Mouse (Mus musculus) myocyte (in vitro differentiated cells): ENCODE results near the gene Pim1. TPM values are rescaled to one million over a fixed set of nuclear protein-coding genes. Genes with fewer than 3 reads are reported as not detected.

Experiments
- H3K27me3 ChIP-seq: one replicate; pipeline ENCODE4 v1.6.1; 2011; ENCODE audit not compliant: control insufficient read depth, insufficient read depth, insufficient read length
- H3K36me3 ChIP-seq: one replicate; pipeline ENCODE4 v1.6.1; 2011; ENCODE audit not compliant: control insufficient read depth, insufficient read depth
- H3K4me2 ChIP-seq: one replicate; pipeline ENCODE4 v1.6.1; 2011; ENCODE audit warnings: low read depth, control low read depth
- H3K4me3 ChIP-seq: one replicate; pipeline ENCODE4 v1.5.1; 2011; ENCODE audit warnings: mild to moderate bottlenecking, control low read depth, moderate library complexity
- H3K79me2 ChIP-seq: one replicate; pipeline ENCODE4 v1.6.1; 2011; ENCODE audit not compliant: control insufficient read depth, insufficient read depth
- H3ac ChIP-seq: one replicate; pipeline ENCODE4 v1.6.1; 2011; ENCODE audit not compliant: control insufficient read depth, insufficient read length
- CEBPB ChIP-seq: IDR thresholded peaks from 2 replicates; pipeline ENCODE4 v1.6.1; 2011; ENCODE audit warnings: mild to moderate bottlenecking, moderate library complexity; ENCODE audit not compliant: poor library complexity, insufficient read depth, severe bottlenecking
- E2F4 ChIP-seq: IDR thresholded peaks from one replicate; pipeline ENCODE4 v1.6.1; 2011; ENCODE audit warnings: mild to moderate bottlenecking, control low read depth, moderate library complexity; ENCODE audit not compliant: insufficient read depth
- MAX ChIP-seq: IDR thresholded peaks from one replicate; pipeline ENCODE4 v1.6.1; 2011; ENCODE audit warnings: low read depth, mild to moderate bottlenecking, control low read depth
- MYOD1 ChIP-seq, 3 experiments: IDR thresholded peaks; one replicate each; pipeline ENCODE4 v1.6.1; 2011; ENCODE audit warnings: control low read depth in 2 of 3, low read depth in 2 of 3, mild to moderate bottlenecking in 2 of 3, moderate library complexity in 1 of 3; ENCODE audit not compliant: insufficient read length in 2 of 3, control insufficient read depth in 1 of 3
- MYOG ChIP-seq, 3 experiments: IDR thresholded peaks; one replicate each; pipeline ENCODE4 v1.6.1; 2011; ENCODE audit warnings: control low read depth in 2 of 3, low read depth in 2 of 3, mild to moderate bottlenecking in 2 of 3; ENCODE audit not compliant: insufficient read length in 2 of 3, control insufficient read depth in 1 of 3, insufficient read depth in 1 of 3
- POLR2A ChIP-seq: IDR thresholded peaks from one replicate; pipeline ENCODE4 v1.6.1; 2011; ENCODE audit warnings: low read depth, mild to moderate bottlenecking, control low read depth, moderate library complexity; ENCODE audit not compliant: insufficient read length
- POLR2AphosphoS2 ChIP-seq: IDR thresholded peaks from one replicate; pipeline ENCODE4 v1.6.1; 2011; ENCODE audit warnings: low read depth, control low read depth; ENCODE audit not compliant: insufficient read length
- REST ChIP-seq: IDR thresholded peaks from one replicate; pipeline ENCODE4 v1.6.1; 2011; ENCODE audit warnings: mild to moderate bottlenecking, control low read depth, moderate library complexity; ENCODE audit not compliant: insufficient read depth, insufficient read length
- SRF ChIP-seq: IDR thresholded peaks from one replicate; pipeline ENCODE4 v1.6.1; 2011; ENCODE audit warnings: low read depth; ENCODE audit not compliant: control insufficient read depth, insufficient read length
- TCF12 ChIP-seq: IDR thresholded peaks from one replicate; pipeline ENCODE4 v1.6.1; 2011; ENCODE audit warnings: mild to moderate bottlenecking, control low read depth; ENCODE audit not compliant: poor library complexity, insufficient read depth, severe bottlenecking
- TCF3 ChIP-seq: IDR thresholded peaks from one replicate; pipeline ENCODE4 v1.6.1; 2011; ENCODE audit warnings: low read depth, control low read depth; ENCODE audit not compliant: insufficient read length
- USF1 ChIP-seq: IDR thresholded peaks from one replicate; pipeline ENCODE4 v1.6.1; 2011; ENCODE audit warnings: low read depth, mild to moderate bottlenecking, control low read depth, moderate library complexity
- polyA plus RNA-seq: library from polyadenylated mRNA; unstranded; fragments of >200 nt; fragmentation: generic; extraction: Trizol; gene quantifications from one replicate; pipeline ENCODE4 v1.2.1, GENCODE M21; 2012; ENCODE audit warnings: missing spikeins

Pim1 gene
- polyA plus RNA-seq, 1 experiment, result 16.3 TPM

- TF ChIP-seq E2F4 (no peak), POLR2A (no peak), USF1 (no peak), CEBPB (no peak), TCF12 (no peak), POLR2AphosphoS2 (no peak)
- Histone ChIP-seq H3K4me2 (no peak overlapping the region), H3K79me2 (no peaks in the 10 kb centered on the region), H3ac (no peak overlapping the region), H3K27me3 (no peaks in the 10 kb centered on the region), H3K4me3 (no peak overlapping the region), H3K36me3 (no peaks in the 10 kb centered on the region)
Measured at GRCm38 (mm10) chr17:29499511-29499910, 9.0 kb downstream of the Pim1 start.

DNA sequence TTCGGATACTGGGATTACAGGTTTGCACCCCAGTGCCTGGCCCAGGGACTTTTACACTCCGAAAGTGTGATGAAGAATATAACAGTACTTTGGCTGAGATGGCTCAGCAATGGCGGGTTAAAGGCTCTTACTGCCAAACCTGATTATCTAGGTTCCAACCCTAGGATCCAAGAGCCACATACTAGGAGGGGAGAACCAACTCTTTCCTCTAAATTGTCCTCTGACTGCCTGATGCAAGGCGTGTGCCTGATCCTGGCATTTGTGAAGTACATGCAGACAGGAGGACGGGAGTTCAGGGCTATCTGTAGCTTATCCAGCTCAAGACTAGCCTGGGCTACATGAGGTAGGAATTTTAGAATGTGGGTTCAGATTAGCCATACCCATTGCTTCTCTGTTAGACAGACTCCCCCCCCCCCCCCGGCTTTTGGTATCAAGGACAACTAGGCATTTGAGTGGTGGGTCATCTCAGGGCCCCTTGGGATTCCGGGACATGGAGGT, 9.7 kb downstream of the Pim1 start:
- no peaks in the 10 kb centered on the region for H3K79me2 ChIP-seq
- H3K4me3 ChIP-seq, result no peak overlapping the region
- H3ac ChIP-seq, result no peak overlapping the region
- TF ChIP-seq E2F4 (no peak), SRF (no peak), REST (no peak), POLR2AphosphoS2 (no peak), CEBPB (no peak), USF1 (no peak), MYOD1 (IDR thresholded peaks at IDR 0.05; ENCODE audit: control insufficient read depth in 1 of 3, insufficient read length in 2 of 3, low read depth in 2 of 3) (no peak), TCF3 (no peak), MAX (no peak), MYOG (IDR thresholded peaks at IDR 0.05; ENCODE audit: control insufficient read depth in 1 of 3, insufficient read depth in 1 of 3, insufficient read length in 2 of 3, low read depth in 2 of 3) (no peak), TCF12 (no peak), POLR2A (no peak)
- H3K36me3 ChIP-seq, result no peaks in the 10 kb centered on the region
- no peak overlapping the region for H3K4me2 ChIP-seq
- no peaks in the 10 kb centered on the region for H3K27me3 ChIP-seq

DNA sequence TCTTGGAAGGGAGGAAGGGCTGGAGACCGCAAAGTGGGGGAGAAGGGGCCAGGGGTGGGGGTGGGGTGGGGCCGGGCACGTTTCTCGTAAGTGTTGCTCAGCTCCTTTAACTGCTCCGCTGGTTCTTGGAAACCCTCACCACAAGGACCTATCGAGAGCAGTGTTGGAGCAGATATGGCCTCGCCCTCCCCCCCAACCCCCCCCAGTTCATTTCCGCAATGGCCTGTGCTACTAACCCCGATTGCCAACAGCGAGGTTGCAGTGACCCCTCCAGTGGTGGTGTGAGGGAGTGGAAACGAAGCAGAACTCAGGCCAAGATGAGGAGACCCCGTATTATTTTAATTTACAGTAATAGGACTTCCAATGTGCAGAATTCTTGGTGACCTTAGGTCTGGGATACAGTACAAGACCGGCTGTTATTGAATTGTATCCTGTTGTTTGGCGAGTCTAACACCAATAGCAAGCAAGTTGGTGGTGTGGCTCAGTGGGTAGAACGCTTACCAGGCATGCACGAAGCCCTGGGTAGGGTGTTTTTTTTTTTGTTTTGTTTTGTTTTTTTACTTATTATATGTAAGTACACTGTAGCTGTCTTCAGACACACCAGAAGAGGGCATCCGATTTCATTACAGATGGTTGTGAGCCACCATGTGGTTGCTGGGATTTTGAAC, 10.4 kb downstream of the Pim1 start:
- no peak overlapping the region for H3ac ChIP-seq
- H3K4me2 ChIP-seq, result no peak overlapping the region
- no peak overlapping the region for H3K4me3 ChIP-seq
- no peaks in the 10 kb centered on the region for H3K79me2 ChIP-seq
- H3K27me3 ChIP-seq, result no peaks in the 10 kb centered on the region
- TF ChIP-seq POLR2AphosphoS2 (no peak), USF1 (no peak), E2F4 (no peak), MYOG (IDR thresholded peaks at IDR 0.05; ENCODE audit: control insufficient read depth in 1 of 3, insufficient read depth in 1 of 3, insufficient read length in 2 of 3, low read depth in 2 of 3) (no peak), POLR2A (no peak), CEBPB (no peak), SRF (no peak), TCF3 (no peak), REST (no peak), MYOD1 (IDR thresholded peaks at IDR 0.05; ENCODE audit: control insufficient read depth in 1 of 3, insufficient read length in 2 of 3, low read depth in 2 of 3) (no peak), MAX (no peak), TCF12 (no peak)
- H3K36me3 ChIP-seq, result no peaks in the 10 kb centered on the region

DNA sequence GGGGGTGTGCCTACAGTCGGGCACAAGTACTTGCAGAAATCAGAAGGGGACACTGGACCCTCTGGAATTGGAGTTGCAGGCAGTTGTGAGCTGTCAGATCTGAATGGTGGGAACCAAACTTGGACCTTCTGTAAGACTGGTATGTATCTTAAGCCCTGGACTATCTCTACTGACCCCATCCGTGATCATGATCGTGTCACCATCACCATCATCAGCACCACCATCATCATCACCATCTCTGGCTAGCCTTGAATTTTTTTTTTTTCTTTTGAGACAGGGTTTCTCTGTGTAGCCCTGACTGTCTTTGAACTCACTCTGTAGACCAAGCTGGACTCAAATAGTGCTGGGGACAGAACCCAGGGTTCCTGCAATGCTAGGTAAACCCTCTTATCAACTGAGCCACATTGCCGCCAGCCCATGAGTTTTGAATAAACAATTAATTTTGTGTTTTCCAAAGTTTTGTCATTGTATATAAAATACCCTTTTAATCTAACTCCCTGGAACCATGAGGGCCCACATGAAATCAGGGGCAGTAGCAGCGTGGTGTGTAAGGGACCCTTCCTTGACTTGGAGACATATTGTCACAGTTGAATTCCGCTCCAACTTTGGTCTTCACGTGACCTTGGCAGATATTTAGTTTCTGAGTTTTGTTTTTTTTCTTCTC, 11.6 kb downstream of the Pim1 start:
- TF ChIP-seq POLR2A (no peak), REST (no peak), USF1 (no peak), TCF12 (no peak), CEBPB (no peak), TCF3 (no peak), MAX (no peak), MYOD1 (IDR thresholded peaks at IDR 0.05; ENCODE audit: control insufficient read depth in 1 of 3, insufficient read length in 2 of 3, low read depth in 2 of 3) (no peak), SRF (no peak), MYOG (IDR thresholded peaks at IDR 0.05; ENCODE audit: control insufficient read depth in 1 of 3, insufficient read depth in 1 of 3, insufficient read length in 2 of 3, low read depth in 2 of 3) (no peak), E2F4 (no peak), POLR2AphosphoS2 (no peak)
- Histone ChIP-seq H3K36me3 (no peaks in the 10 kb centered on the region), H3K79me2 (no peaks in the 10 kb centered on the region), H3K4me2 (no peak overlapping the region), H3ac (no peak overlapping the region), H3K4me3 (no peak overlapping the region), H3K27me3 (no peaks in the 10 kb centered on the region)

DNA sequence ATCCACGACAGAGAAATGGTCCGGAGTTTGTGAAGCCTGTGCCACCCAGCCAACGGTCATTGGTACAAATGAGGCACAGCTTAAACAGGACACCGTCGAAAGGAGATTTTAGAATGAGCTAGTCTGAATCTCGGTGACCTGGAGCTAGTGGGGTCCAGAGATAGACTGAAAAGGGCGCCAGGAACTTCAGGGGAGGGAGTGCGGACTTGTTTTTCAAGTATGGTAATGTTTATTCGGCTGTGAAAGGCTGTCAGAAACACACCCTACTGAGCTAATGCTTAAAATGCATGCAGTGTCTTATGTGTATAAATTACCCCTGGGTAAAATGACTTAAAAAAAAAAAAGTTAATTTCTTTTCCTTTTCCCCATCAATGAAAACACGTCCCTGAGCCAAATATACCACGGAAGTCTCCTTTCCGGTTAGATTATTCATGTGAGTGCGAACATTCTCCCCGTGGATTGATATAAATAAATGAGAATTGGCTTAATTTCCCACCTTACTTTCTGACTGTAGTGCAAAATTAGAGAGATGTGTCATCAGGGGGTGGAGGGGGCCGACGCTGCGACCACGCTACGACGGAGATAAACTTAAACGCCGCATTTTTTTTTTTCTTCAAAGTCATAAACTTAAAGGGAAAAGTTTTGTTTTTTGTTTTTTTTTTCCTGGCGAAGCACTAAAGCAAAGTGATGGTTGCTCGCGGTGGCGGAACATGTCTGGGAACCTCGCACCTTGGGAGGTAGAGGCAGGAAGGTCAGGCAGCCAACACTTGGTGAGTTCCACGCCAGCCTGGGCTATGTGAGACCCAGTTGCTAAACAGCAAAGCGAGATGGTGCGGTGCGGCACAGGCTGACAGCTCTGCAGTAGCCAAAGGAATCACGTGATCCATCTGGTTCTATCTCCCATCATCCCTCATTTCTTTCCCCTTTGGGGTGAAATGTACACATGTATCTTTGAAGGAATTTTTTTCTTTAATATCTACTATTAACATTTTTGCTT, 12.4 kb downstream of the Pim1 start:
- H3ac ChIP-seq, result no peak overlapping the region
- no peak overlapping the region for H3K4me2 ChIP-seq
- TF ChIP-seq USF1, result no peak
- TF ChIP-seq MYOG (IDR thresholded peaks at IDR 0.05; ENCODE audit: control insufficient read depth in 1 of 3, insufficient read depth in 1 of 3, insufficient read length in 2 of 3, low read depth in 2 of 3), result peak in 1 of 3 experiments; percentile 15
- no peaks in the 10 kb centered on the region for H3K79me2 ChIP-seq
- no peaks in the 10 kb centered on the region for H3K36me3 ChIP-seq
- no peak overlapping the region for H3K4me3 ChIP-seq
- no peaks in the 10 kb centered on the region for H3K27me3 ChIP-seq
